Mouse (Mus musculus): ENCODE data around the gene Sem1.
"Not testable (repeated sequence)": the region's sequence is repeated elsewhere in the genome, so short reads cannot be mapped to it uniquely, and the experiment has no call there.

Sem1 gene

GRCm38 (mm10) chr6:6578304-6579149 is at the start of gene Sem1:
Sem1 (minus strand) TSS chr6:6578663.
- DNase-seq (ENCODE audit: low spot score), result peak; percentile 89

- no peak for DNase-seq (ENCODE audit: low spot score)
Observed at GRCm38 (mm10) chr6:6622846-6623749, 44.6 kb upstream of the Sem1 start.

- DNase-seq (ENCODE audit: low spot score), result no peak
Observed at GRCm38 (mm10) chr6:6603561-6604544, 25.4 kb upstream of the Sem1 start.

- DNase-seq (ENCODE audit: low spot score), result no peak
Observed at GRCm38 (mm10) chr6:6586313-6586712, 7.8 kb upstream of the Sem1 start.

GRCm38 (mm10) chr6:6581849-6582248 is 3.4 kb upstream of the Sem1 start:
- DNase-seq (ENCODE audit: low spot score), result peak; percentile 64

- no peak for DNase-seq (ENCODE audit: low spot score)
Observed at GRCm38 (mm10) chr6:6577741-6578284, 650 bp downstream of the Sem1 start.

- DNase-seq (ENCODE audit: low spot score), result no peak
Observed at GRCm38 (mm10) chr6:6577291-6577690, 1.2 kb downstream of the Sem1 start.

- no peak for DNase-seq (ENCODE audit: low spot score)
Observed at GRCm38 (mm10) chr6:6575796-6576195, 2.7 kb downstream of the Sem1 start.

- no peak for DNase-seq (ENCODE audit: low spot score)
Observed at GRCm38 (mm10) chr6:6568436-6568835, 10.0 kb downstream of the Sem1 start.

- DNase-seq (ENCODE audit: low spot score), result no peak
Observed at GRCm38 (mm10) chr6:6563691-6564090, 14.8 kb downstream of the Sem1 start.

- no peak for DNase-seq (ENCODE audit: low spot score)
Observed at GRCm38 (mm10) chr6:6562716-6563115, 15.7 kb downstream of the Sem1 start.

- no peak for DNase-seq (ENCODE audit: low spot score)
Observed at GRCm38 (mm10) chr6:6557647-6558046, 20.8 kb downstream of the Sem1 start.

GRCm38 (mm10) chr6:6552006-6552405 is 26.5 kb downstream of the Sem1 start:
- no peak for DNase-seq (ENCODE audit: low spot score)

GRCm38 (mm10) chr6:6547997-6548396 is 30.5 kb downstream of the Sem1 start:
- no peak for DNase-seq (ENCODE audit: low spot score)

- DNase-seq (ENCODE audit: low spot score), result no peak
Observed at GRCm38 (mm10) chr6:6544255-6544645, 34.2 kb downstream of the Sem1 start.

- DNase-seq (ENCODE audit: low spot score), result no peak
Observed at GRCm38 (mm10) chr6:6543606-6544254, 34.7 kb downstream of the Sem1 start.

- no peak for DNase-seq (ENCODE audit: low spot score)
Observed at GRCm38 (mm10) chr6:6542133-6542532, 36.3 kb downstream of the Sem1 start.

GRCm38 (mm10) chr6:6536781-6537466 is 41.5 kb downstream of the Sem1 start:
- DNase-seq (ENCODE audit: low spot score), result no peak

- DNase-seq (ENCODE audit: low spot score), result not testable (repeated sequence)
Observed at GRCm38 (mm10) chr6:6536359-6536758, 42.1 kb downstream of the Sem1 start.
